Mouse (Mus musculus) intestine, postnatal 0 days (tissue): Measurements from ENCODE around the gene Neurl4. TPM values are rescaled to one million over a fixed set of nuclear protein-coding genes. Genes with fewer than 3 reads are reported as not detected.
A peak's percentile ranks its signal among the peaks of the same experiment; 100 is the strongest.

Source experiments
- ATAC-seq: fragments of 200-750 bp; cut with Nextera tagmentation; 2 replicates; pipeline ENCODE4 v1.8.0; 2017; ENCODE audit warnings: mild to moderate bottlenecking, moderate TSS enrichment, moderate library complexity
- H3K27ac ChIP-seq: fragments of 300-500 bp; sonication (generic); 2 replicates; pipeline ENCODE4 v1.5.1; 2014; ENCODE audit warnings: mild to moderate bottlenecking, low read depth, low read length, moderate library complexity
- H3K27me3 ChIP-seq: fragments of 300-500 bp; sonication (generic); replicated peaks from 2 replicates; pipeline ENCODE4 v1.6.1; 2014; ENCODE audit warnings: low read length, mixed read lengths; ENCODE audit not compliant: control insufficient read depth, insufficient read depth
- H3K36me3 ChIP-seq: fragments of 300-500 bp; sonication (generic); 2 replicates; pipeline ENCODE4 v1.6.1; 2014; ENCODE audit warnings: mild to moderate bottlenecking, moderate library complexity; ENCODE audit not compliant: control insufficient read depth, insufficient read depth
- H3K4me1 ChIP-seq: fragments of 300-500 bp; sonication (generic); replicated peaks from 2 replicates; pipeline ENCODE4 v1.6.1; 2014; ENCODE audit warnings: antibody characterized with exemption, low read length, mixed read lengths; ENCODE audit not compliant: control insufficient read depth, insufficient read depth
- H3K4me2 ChIP-seq: fragments of 300-500 bp; sonication (generic); replicated peaks from 2 replicates; pipeline ENCODE4 v1.6.1; 2014; ENCODE audit warnings: low read depth, mild to moderate bottlenecking, moderate library complexity
- H3K4me3 ChIP-seq: fragments of 300-500 bp; sonication (generic); 2 replicates; pipeline ENCODE4 v1.5.1; 2014; ENCODE audit warnings: low read depth, low read length
- H3K9ac ChIP-seq: fragments of 300-500 bp; sonication (generic); 2 replicates; pipeline ENCODE4 v1.6.1; 2014; ENCODE audit warnings: mild to moderate bottlenecking, low read depth, low read length
- H3K9me3 ChIP-seq: fragments of 300-500 bp; sonication (generic); 2 replicates; pipeline ENCODE4 v1.6.1; 2016; ENCODE audit warnings: mixed run types; ENCODE audit not compliant: control insufficient read depth
- CTCF ChIP-seq: sonication (generic); IDR thresholded peaks from 2 replicates; pipeline ENCODE4 v1.5.1; 2016; ENCODE audit warnings: low read depth, mild to moderate bottlenecking, control low read depth, antibody characterized with exemption, moderate library complexity
- WGBS: fragments of 180-500 bp; shearing (Covaris S2); extraction: QIAGEN DNeasy Blood & Tissue Kit; methylation state at CpG from one replicate; pipeline ENCODE4 v1.1.7; 2014; 5-methylcytosine and 5-hydroxymethylcytosine counted together
- polyA plus RNA-seq: library from polyadenylated mRNA; unstranded; fragments of >200 nt; fragmentation: Nextera tagmentation; extraction: Ambion mirVana; gene quantifications from 2 replicates; pipeline ENCODE4 v1.2.1, GENCODE M21; 2015

Neurl4 gene
- polyA plus RNA-seq, 1 experiment from 2014 or later = 10.3 TPM

GRCm38 (mm10) chr11:69864138-69864860, 36.6 kb upstream of the Neurl4 start:
- no peaks in the 10 kb centered on the region for H3K4me1 ChIP-seq
- no peaks in the 10 kb centered on the region for H3K27me3 ChIP-seq
- H3K4me2 ChIP-seq = no peak overlapping the region
- H3K36me3 ChIP-seq = no peaks in the 10 kb centered on the region
- H3K9ac ChIP-seq = no peak overlapping the region
- H3K4me3 ChIP-seq = no peak overlapping the region
- no peak for TF ChIP-seq CTCF
- WGBS = 53% methylated on average over 8 of the region's 8 CpGs
- ATAC-seq = no peak
- no peaks in the 10 kb centered on the region for H3K9me3 ChIP-seq
- no peak overlapping the region for H3K27ac ChIP-seq

- no peaks in the 10 kb centered on the region for H3K4me1 ChIP-seq
- no peak for ATAC-seq
- 82% methylated on average over 9 of the region's 9 CpGs for WGBS
- H3K27me3 ChIP-seq = no peaks in the 10 kb centered on the region
- H3K4me2 ChIP-seq = no peak overlapping the region
- H3K9me3 ChIP-seq = no peaks in the 10 kb centered on the region
- no peak for TF ChIP-seq CTCF
- H3K36me3 ChIP-seq = no peaks in the 10 kb centered on the region
- no peak overlapping the region for H3K27ac ChIP-seq
- no peak overlapping the region for H3K4me3 ChIP-seq
- H3K9ac ChIP-seq = no peak overlapping the region
These were observed 35.3 kb upstream of the Neurl4 start for GRCm38 (mm10) chr11:69865561-69865960.

GRCm38 (mm10) chr11:69867335-69867734, 33.5 kb upstream of the Neurl4 start:
- H3K4me3 ChIP-seq = no peak overlapping the region
- no peak for TF ChIP-seq CTCF
- WGBS = 47% methylated on average over 9 of the region's 9 CpGs

GRCm38 (mm10) chr11:69870289-69871069, 30.4 kb upstream of the Neurl4 start:
- no peak overlapping the region for H3K4me2 ChIP-seq
- no peak overlapping the region for H3K9ac ChIP-seq
- peak; percentile 73 for ATAC-seq
- H3K4me1 ChIP-seq = no peaks in the 10 kb centered on the region
- H3K36me3 ChIP-seq = no peaks in the 10 kb centered on the region
- 63% methylated on average over 2 of the region's 2 CpGs for WGBS
- H3K4me3 ChIP-seq = no peak overlapping the region
- no peaks in the 10 kb centered on the region for H3K27me3 ChIP-seq
- H3K27ac ChIP-seq = no peak overlapping the region
- TF ChIP-seq CTCF = no peak
- H3K9me3 ChIP-seq = no peaks in the 10 kb centered on the region

More at GRCm38 (mm10) chr11:69867335-69867734, 33.5 kb upstream of the Neurl4 start:
- Histone ChIP-seq H3K4me1 (no peaks in the 10 kb centered on the region), H3K27me3 (no peaks in the 10 kb centered on the region), H3K9me3 (no peaks in the 10 kb centered on the region), H3K9ac (no peak overlapping the region), H3K4me2 (no peak overlapping the region), H3K36me3 (no peaks in the 10 kb centered on the region), H3K27ac (no peak overlapping the region)
- ATAC-seq = no peak

- Histone ChIP-seq H3K9me3 (no peaks in the 10 kb centered on the region), H3K36me3 (no peaks in the 10 kb centered on the region), H3K4me3 (no peak overlapping the region), H3K27ac (no peak overlapping the region), H3K27me3 (no peaks in the 10 kb centered on the region), H3K4me1 (no peaks in the 10 kb centered on the region), H3K9ac (no peak overlapping the region), H3K4me2 (no peak overlapping the region)
- no peak for ATAC-seq
- no peak for TF ChIP-seq CTCF
- WGBS = 86% methylated on average over 7 of the region's 7 CpGs
These were observed 29.1 kb upstream of the Neurl4 start for GRCm38 (mm10) chr11:69871822-69872221.

GRCm38 (mm10) chr11:69872451-69872850, 28.4 kb upstream of the Neurl4 start:
- WGBS = 82% methylated on average over 4 of the region's 4 CpGs
- ATAC-seq = no peak
- no peaks in the 10 kb centered on the region for H3K9me3 ChIP-seq
- H3K4me2 ChIP-seq = no peak overlapping the region
- no peak overlapping the region for H3K9ac ChIP-seq
- no peak for TF ChIP-seq CTCF
- no peaks in the 10 kb centered on the region for H3K36me3 ChIP-seq
- H3K27ac ChIP-seq = no peak overlapping the region
- H3K4me3 ChIP-seq = no peak overlapping the region
- no peaks in the 10 kb centered on the region for H3K27me3 ChIP-seq
- H3K4me1 ChIP-seq = no peaks in the 10 kb centered on the region
